Mouse (Mus musculus) Patski (cell line): ENCODE data around the gene Rtbdn. TPM values are rescaled to one million over a fixed set of nuclear protein-coding genes. Genes with fewer than 3 reads are reported as not detected.
A peak's percentile ranks its signal among the peaks of the same experiment; 100 is the strongest.

Experiments
- ATAC-seq: fragments of 100-300 bp; one replicate; pipeline ENCODE4 v1.8.0; 2021
- CTCF ChIA-PET: fragments of 350-600 bp; sonication (Branson Sonifier 250); formaldehyde crosslinking; loops from one replicate; lab custom pipeline; 2022; ENCODE audit warnings: inconsistent platforms; lab: Charles Lee
- POLR2A ChIA-PET: fragments of 350-600 bp; sonication (Branson Sonifier 250); formaldehyde crosslinking; loops from one replicate; lab custom pipeline; 2022; ENCODE audit warnings: antibody characterized with exemption, inconsistent platforms; lab: Charles Lee
- DNase-seq: peaks from one replicate; pipeline ENCODE4 v3.0.0-alpha.2; 2011; ENCODE audit warnings: low read depth, low spot score
- H3K27me3 ChIP-seq: fragments of 371-371 bp; one replicate; pipeline ENCODE4 v1.5.1; 2021
- CTCF ChIP-seq: fragments of 100-300 bp; IDR thresholded peaks from one replicate; pipeline ENCODE4 v1.5.1; 2021
- in situ Hi-C: fragments of 300-500 bp; cut with MboI; formaldehyde crosslinking; loops from 3 replicates; pipeline ENCODE4 v1.11.1; 2018; ENCODE audit warnings: low pct_unique_long_range_greater_than_20kb, mixed read lengths
- polyA plus RNA-seq: library from polyadenylated mRNA; unstranded; gene quantifications from one replicate; pipeline ENCODE4 v1.2.3, GENCODE M21; 2021

Gene Rtbdn
- polyA plus RNA-seq, 1 experiment from 2014 or later, result 0.22 TPM

- ATAC-seq, result no peak
- CTCF ChIA-PET, result no interaction called here
- no peak for TF ChIP-seq CTCF
- peaks cover 60% of the 10 kb centered on the region for H3K27me3 ChIP-seq
- POLR2A ChIA-PET, result no interaction called here
- in situ Hi-C loops, result no loop called here
- no peak for DNase-seq
These were observed 10.5 kb upstream of the Rtbdn start for GRCm38 (mm10) chr8:84936041-84936961.

GRCm38 (mm10) chr8:84936962-84937546 lies 9.7 kb upstream of the Rtbdn start, which contains the start of gene Mast1:
TSS of gene Mast1 (minus strand) at chr8:84937359.
- in situ Hi-C loops, result no loop called here
- DNase-seq (no peak), ATAC-seq (peak; percentile 60)
- peaks cover 56% of the 10 kb centered on the region for H3K27me3 ChIP-seq
- ChIA-PET POLR2A (no interaction called here), CTCF (no interaction called here)
- TF ChIP-seq CTCF, result peak; percentile 99

- CTCF ChIA-PET, result interaction anchor here (2.0 kb wide), 1 partner anchor 8 kb away, joined by 5 read pairs; no protein-coding TSS in a partner anchor
These were observed 8.9 kb upstream of the Rtbdn start for GRCm38 (mm10) chr8:84937620-84938485.

GRCm38 (mm10) chr8:84943699-84944098 lies 3.1 kb upstream of the Rtbdn start:
- CTCF ChIA-PET, result interaction anchor here (1.3 to 1.4 kb wide), 2 partner anchors 31 to 46 kb away, joined by 3 read pairs; no protein-coding TSS in a partner anchor
- TF ChIP-seq CTCF, result no peak
- in situ Hi-C loops, result no loop called here
- POLR2A ChIA-PET, result no interaction called here
- peaks cover 62% of the 10 kb centered on the region for H3K27me3 ChIP-seq
- ATAC-seq (no peak), DNase-seq (no peak)

More at GRCm38 (mm10) chr8:84937620-84938485, 8.9 kb upstream of the Rtbdn start:
- TF ChIP-seq CTCF, result no peak
- no peak for ATAC-seq
- POLR2A ChIA-PET, result no interaction called here
- peaks cover 50% of the 10 kb centered on the region for H3K27me3 ChIP-seq
- no peak for DNase-seq
- in situ Hi-C loops, result no loop called here

- ChIA-PET POLR2A (no interaction called here), CTCF (interaction anchor here (1.1 to 1.4 kb wide), 4 partner anchors 17 to 53 kb away, joined by 3 read pairs; no protein-coding TSS in a partner anchor)
- H3K27me3 ChIP-seq, result peaks cover 59% of the 10 kb centered on the region
- in situ Hi-C loops, result no loop called here
- no peak for TF ChIP-seq CTCF
- no peak for DNase-seq
- no peak for ATAC-seq
These were observed 2.2 kb upstream of the Rtbdn start for GRCm38 (mm10) chr8:84944478-84945160.

- ATAC-seq (no peak), DNase-seq (no peak)
- ChIA-PET CTCF (interaction anchor here (1.1 to 1.4 kb wide), 3 partner anchors 17 to 53 kb away, joined by 3 read pairs; no protein-coding TSS in a partner anchor), POLR2A (no interaction called here)
- in situ Hi-C loops, result no loop called here
- H3K27me3 ChIP-seq, result peaks cover 64% of the 10 kb centered on the region
- no peak for TF ChIP-seq CTCF
These were observed 1.6 kb upstream of the Rtbdn start for GRCm38 (mm10) chr8:84945235-84945632.

- H3K27me3 ChIP-seq, result peaks cover 63% of the 10 kb centered on the region
- in situ Hi-C loops, result no loop called here
- POLR2A ChIA-PET, result no interaction called here
These were observed 911 bp upstream of the Rtbdn start for GRCm38 (mm10) chr8:84945633-84946527.

GRCm38 (mm10) chr8:84947241-84947545 lies 402 bp downstream of the Rtbdn start:
- no peak for ATAC-seq
- CTCF ChIA-PET, result no interaction called here
- no peak for DNase-seq
- in situ Hi-C loops, result no loop called here
- peaks cover 64% of the 10 kb centered on the region for H3K27me3 ChIP-seq
- POLR2A ChIA-PET, result no interaction called here
- peak; percentile 11 for TF ChIP-seq CTCF

More at GRCm38 (mm10) chr8:84945633-84946527, 911 bp upstream of the Rtbdn start:
- TF ChIP-seq CTCF, result peak; percentile 62
- ATAC-seq (peak; percentile 15), DNase-seq (no peak)
- CTCF ChIA-PET, result interaction anchor here (1.1 to 1.2 kb wide), 2 partner anchors 18 to 52 kb away, joined by 3 read pairs; no protein-coding TSS in a partner anchor

GRCm38 (mm10) chr8:84949753-84950152 lies 3.0 kb downstream of the Rtbdn start:
- in situ Hi-C loops, result no loop called here
- ChIA-PET POLR2A (interaction anchor here (0.6 kb wide), 1 partner anchor 115 kb away, joined by 5 read pairs; no protein-coding TSS in a partner anchor), CTCF (interaction anchor here (1.2 kb wide), 1 partner anchor 25 kb away, joined by 3 read pairs; no protein-coding TSS in a partner anchor)
- ATAC-seq (no peak), DNase-seq (no peak)
- peaks cover 56% of the 10 kb centered on the region for H3K27me3 ChIP-seq
- TF ChIP-seq CTCF, result no peak
